Mouse (Mus musculus) limb, embryonic 15.5 days (tissue): ENCODE results near the gene Card6. TPM values are rescaled to one million over a fixed set of nuclear protein-coding genes. Genes with fewer than 3 reads are reported as not detected.
"Not testable (repeated sequence)": the region's sequence is repeated elsewhere in the genome, so short reads cannot be mapped to it uniquely, and the experiment has no call there.

Experiments used
- ATAC-seq: fragments of 200-750 bp; cut with Nextera tagmentation; 2 replicates; pipeline ENCODE4 v1.8.0; 2017; ENCODE audit warnings: low read depth, moderate TSS enrichment; ENCODE audit not compliant: insufficient number of reproducible peaks, low FRiP score, low TSS enrichment
- H3K27ac ChIP-seq: fragments of 300-500 bp; sonication (generic); 2 replicates; pipeline ENCODE4 v1.5.1; 2015; ENCODE audit warnings: moderate library complexity, mild to moderate bottlenecking, inconsistent platforms
- H3K27me3 ChIP-seq: fragments of 300-500 bp; sonication (generic); 2 replicates; pipeline ENCODE4 v1.6.1; 2015; ENCODE audit warnings: inconsistent platforms
- H3K36me3 ChIP-seq: fragments of 300-500 bp; sonication (generic); 2 replicates; pipeline ENCODE4 v1.6.1; 2015; ENCODE audit warnings: inconsistent platforms
- H3K4me1 ChIP-seq: fragments of 300-500 bp; sonication (generic); 2 replicates; pipeline ENCODE4 v1.6.1; 2015; ENCODE audit warnings: inconsistent platforms
- H3K4me2 ChIP-seq: fragments of 300-500 bp; sonication (generic); 2 replicates; pipeline ENCODE4 v1.6.1; 2015; ENCODE audit warnings: mild to moderate bottlenecking, inconsistent platforms
- H3K4me3 ChIP-seq: fragments of 300-500 bp; sonication (generic); 2 replicates; pipeline ENCODE4 v1.5.1; 2015; ENCODE audit warnings: mild to moderate bottlenecking, inconsistent platforms
- H3K9ac ChIP-seq: fragments of 300-500 bp; sonication (generic); 2 replicates; pipeline ENCODE4 v1.6.1; 2015; ENCODE audit warnings: inconsistent platforms
- H3K9me3 ChIP-seq: fragments of 300-500 bp; sonication (generic); 2 replicates; pipeline ENCODE4 v1.6.1; 2016; ENCODE audit warnings: inconsistent platforms
- WGBS: fragments of 180-500 bp; shearing (Covaris S2); methylation state at CpG from one replicate; pipeline ENCODE4 v1.1.7; 2015; 5-methylcytosine and 5-hydroxymethylcytosine counted together
- polyA plus RNA-seq: library from polyadenylated mRNA; unstranded; fragments of >200 nt; fragmentation: Nextera tagmentation; extraction: Ambion mirVana; gene quantifications from 2 replicates; pipeline ENCODE4 v1.2.1, GENCODE M21; 2015

Card6 gene
- polyA plus RNA-seq, 1 experiment from 2014 or later = 1.4 TPM

DNA sequence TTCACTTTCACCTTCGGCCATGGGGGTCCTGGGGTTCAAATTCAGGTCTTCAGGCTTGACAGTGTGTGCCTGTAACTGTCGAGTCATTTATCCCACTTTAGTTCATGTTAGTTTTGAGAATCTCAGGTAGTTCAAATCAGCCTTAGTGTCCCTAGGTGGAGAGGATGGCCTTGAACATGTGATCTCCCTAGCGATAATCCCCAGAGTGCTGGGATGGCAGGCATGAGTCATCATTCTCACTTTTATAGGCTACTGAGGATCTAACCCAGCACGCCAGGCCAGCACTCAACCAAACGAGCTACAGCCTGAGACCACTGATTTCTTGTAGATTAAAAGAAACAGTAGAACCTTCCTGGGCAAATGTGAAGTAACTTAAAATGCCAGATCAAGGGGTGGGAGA lies 33.7 kb upstream of the Card6 start:
- Histone ChIP-seq H3K27me3 (no peaks in the 10 kb centered on the region), H3K9ac (no peak overlapping the region), H3K9me3 (no peaks in the 10 kb centered on the region), H3K27ac (no peak overlapping the region), H3K36me3 (no peaks in the 10 kb centered on the region), H3K4me2 (no peak overlapping the region), H3K4me3 (no peak overlapping the region), H3K4me1 (peaks cover 8% of the 10 kb centered on the region)
- 55% methylated on average over 5 of the region's 5 CpGs for WGBS
- no peak for ATAC-seq

DNA sequence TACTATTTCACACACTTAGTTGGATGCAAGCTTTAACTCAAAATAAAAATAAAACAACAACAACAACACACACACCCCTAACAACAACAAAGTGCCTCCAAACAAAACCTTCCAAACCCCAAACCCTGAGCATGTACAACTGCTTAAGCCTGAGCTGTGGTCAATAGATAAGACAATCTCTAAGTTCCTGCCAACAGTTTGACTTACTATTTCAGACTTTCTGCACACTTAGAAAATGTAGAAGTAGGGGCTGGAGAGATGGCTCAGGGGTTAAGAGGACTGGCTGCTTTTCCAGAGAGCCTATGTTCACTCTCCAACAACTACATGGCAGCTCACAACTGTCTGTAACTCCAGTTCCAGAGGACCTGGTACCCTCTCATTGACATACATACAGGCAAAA lies 32.0 kb upstream of the Card6 start:
- Histone ChIP-seq H3K36me3 (no peaks in the 10 kb centered on the region), H3K27ac (no peak overlapping the region), H3K9me3 (no peaks in the 10 kb centered on the region), H3K27me3 (no peaks in the 10 kb centered on the region), H3K4me2 (no peak overlapping the region), H3K4me1 (peaks cover 5% of the 10 kb centered on the region), H3K4me3 (no peak overlapping the region), H3K9ac (no peak overlapping the region)
- ATAC-seq = no peak

DNA sequence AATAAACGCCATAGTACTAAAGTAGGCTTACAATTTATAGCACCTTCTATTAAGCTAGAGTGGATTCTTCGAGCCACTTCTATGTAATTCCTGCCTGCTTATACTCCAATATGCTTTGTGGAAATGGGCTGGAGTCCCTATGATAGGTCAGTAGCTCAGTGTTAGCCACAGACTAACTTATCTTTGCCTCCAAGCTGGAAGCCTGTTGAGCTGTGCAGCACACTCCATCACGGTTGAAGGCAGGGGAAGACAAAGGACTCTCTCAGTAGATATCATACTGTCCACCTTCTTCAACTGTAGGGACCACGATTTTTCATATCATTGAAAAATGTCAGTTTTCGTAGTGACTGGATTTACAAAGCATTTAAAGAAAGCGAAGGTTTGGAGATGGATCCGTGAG lies 31.5 kb upstream of the Card6 start:
- H3K9ac ChIP-seq = no peak overlapping the region
- H3K9me3 ChIP-seq = no peaks in the 10 kb centered on the region
- H3K4me2 ChIP-seq = no peak overlapping the region
- WGBS = 81% methylated on average over 7 of the region's 7 CpGs
- H3K27me3 ChIP-seq = no peaks in the 10 kb centered on the region
- no peak for ATAC-seq
- H3K27ac ChIP-seq = no peak overlapping the region
- peaks cover under 1% of the 10 kb centered on the region for H3K4me1 ChIP-seq
- H3K36me3 ChIP-seq = no peaks in the 10 kb centered on the region
- no peak overlapping the region for H3K4me3 ChIP-seq

DNA sequence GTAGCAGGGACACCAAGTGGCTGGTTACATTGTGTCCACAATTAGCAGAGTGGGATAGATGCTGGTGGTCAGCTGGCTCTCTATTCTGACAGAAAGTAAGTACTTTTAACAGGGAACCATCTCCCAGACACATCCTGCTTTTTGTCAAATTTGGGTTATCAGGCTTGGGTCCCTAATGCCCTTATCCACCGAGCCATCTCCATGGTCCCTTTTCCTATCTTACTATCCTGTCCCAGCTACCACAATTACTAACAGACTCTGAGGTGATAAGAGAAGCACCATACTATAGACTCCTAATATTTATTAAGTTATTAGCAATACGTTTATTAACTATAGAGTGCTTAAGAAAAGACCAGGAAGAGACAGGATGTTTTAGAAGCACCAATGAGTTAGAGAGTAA lies 31.0 kb upstream of the Card6 start:
- WGBS = 89% methylated on average over 2 of the region's 2 CpGs
- Histone ChIP-seq H3K27me3 (no peaks in the 10 kb centered on the region), H3K27ac (no peak overlapping the region), H3K4me1 (no peaks in the 10 kb centered on the region), H3K4me2 (no peak overlapping the region), H3K9me3 (no peaks in the 10 kb centered on the region), H3K4me3 (no peak overlapping the region), H3K36me3 (no peaks in the 10 kb centered on the region), H3K9ac (no peak overlapping the region)
- no peak for ATAC-seq

DNA sequence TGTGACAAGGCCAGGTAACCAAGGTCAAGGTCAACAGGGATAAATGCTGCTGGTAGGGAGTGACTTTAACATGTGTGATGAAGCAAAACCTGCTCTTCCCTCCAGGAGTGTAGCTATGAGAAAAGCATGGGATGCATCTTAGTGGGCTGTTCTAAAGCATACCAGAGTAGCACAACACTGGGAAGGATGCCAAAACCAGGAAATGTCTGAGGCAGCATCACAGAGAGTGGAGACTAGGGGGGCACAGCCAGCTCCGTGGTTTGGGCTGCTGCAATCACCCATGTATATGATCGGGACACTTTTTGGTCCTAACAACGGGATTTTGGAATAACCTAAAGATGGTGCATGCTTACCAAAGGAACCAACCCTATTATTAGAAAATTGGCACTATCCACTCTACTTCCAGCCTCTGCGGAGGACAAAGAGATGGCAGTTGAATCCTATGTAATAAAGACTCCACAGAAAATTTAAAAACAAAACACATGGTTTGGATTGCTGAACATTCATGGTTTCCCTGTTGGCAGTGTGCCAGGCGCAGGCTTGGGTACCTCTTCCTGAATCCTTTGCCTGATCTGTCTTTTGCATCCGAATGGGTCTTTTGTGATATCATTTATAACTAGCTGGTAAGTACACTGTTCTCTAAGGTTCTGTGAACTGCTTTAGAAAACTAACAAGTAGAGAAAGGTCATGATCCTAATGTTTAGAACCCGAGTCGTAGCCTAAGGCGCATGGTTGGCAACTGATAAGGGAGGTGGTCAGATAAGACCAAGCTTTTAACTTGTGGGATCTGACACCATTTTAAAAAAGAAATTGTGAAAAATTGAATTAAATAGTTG lies 29.9 kb upstream of the Card6 start:
- H3K9me3 ChIP-seq = no peaks in the 10 kb centered on the region
- H3K4me1 ChIP-seq = no peaks in the 10 kb centered on the region
- no peak for ATAC-seq
- H3K36me3 ChIP-seq = no peaks in the 10 kb centered on the region
- no peak overlapping the region for H3K4me2 ChIP-seq
- 63% methylated on average over 9 of the region's 9 CpGs for WGBS
- no peak overlapping the region for H3K27ac ChIP-seq
- H3K27me3 ChIP-seq = no peaks in the 10 kb centered on the region
- H3K9ac ChIP-seq = no peak overlapping the region
- no peak overlapping the region for H3K4me3 ChIP-seq

DNA sequence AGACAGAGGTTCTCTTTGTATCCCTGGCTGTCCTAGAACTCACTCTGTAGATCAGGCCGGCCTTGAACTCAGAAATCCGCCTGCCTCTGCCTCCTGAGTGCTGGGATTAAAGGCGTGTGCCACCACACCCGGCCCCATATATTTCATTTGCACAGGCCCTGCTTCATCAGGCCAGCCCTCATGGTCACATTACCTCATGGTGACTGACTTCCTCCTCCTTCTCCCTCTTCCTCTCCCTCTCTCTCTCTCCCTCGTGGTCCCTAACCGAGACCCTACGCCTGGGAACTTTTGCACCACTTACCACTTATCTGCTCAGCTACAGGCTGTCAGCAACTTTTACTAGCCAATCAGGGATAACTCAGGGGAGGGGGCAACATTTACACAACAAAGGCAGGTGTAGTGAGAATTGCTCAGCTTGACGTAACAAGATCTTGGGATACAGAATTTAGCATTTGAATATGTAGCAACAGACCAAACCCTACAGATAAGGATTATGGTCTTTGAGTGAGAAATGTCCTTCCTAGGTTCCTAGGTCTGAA lies 26.7 kb upstream of the Card6 start:
- Histone ChIP-seq H3K4me2 (no peak overlapping the region), H3K4me1 (no peaks in the 10 kb centered on the region), H3K9ac (no peak overlapping the region), H3K9me3 (no peaks in the 10 kb centered on the region), H3K36me3 (no peaks in the 10 kb centered on the region), H3K27ac (no peak overlapping the region), H3K27me3 (no peaks in the 10 kb centered on the region), H3K4me3 (no peak overlapping the region)
- 70% methylated on average over 8 of the region's 8 CpGs for WGBS
- ATAC-seq = no peak

DNA sequence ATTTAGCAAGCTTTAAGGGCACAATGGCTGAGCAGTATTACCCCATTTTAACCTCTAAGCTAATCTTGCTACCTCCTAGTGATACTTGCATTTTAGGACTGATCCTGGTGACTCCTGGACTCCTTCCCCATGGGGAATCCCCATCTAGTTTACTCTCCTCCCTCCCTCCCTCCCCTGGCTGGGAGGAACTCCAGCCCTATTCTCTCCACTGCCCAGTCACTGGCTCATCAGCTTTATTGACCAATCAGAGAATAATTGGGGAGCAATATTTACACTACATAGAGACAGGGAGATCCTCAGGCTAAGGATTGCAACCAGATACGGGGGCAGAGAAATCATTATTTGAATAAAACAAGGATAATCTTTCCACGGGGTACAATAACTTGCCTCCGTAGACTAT lies 25.8 kb upstream of the Card6 start:
- Histone ChIP-seq H3K27ac (no peak overlapping the region), H3K4me1 (no peaks in the 10 kb centered on the region), H3K4me3 (no peak overlapping the region), H3K36me3 (no peaks in the 10 kb centered on the region), H3K27me3 (no peaks in the 10 kb centered on the region), H3K4me2 (no peak overlapping the region), H3K9ac (no peak overlapping the region), H3K9me3 (no peaks in the 10 kb centered on the region)
- ATAC-seq = no peak
- 84% methylated on average over 3 of the region's 3 CpGs for WGBS

DNA sequence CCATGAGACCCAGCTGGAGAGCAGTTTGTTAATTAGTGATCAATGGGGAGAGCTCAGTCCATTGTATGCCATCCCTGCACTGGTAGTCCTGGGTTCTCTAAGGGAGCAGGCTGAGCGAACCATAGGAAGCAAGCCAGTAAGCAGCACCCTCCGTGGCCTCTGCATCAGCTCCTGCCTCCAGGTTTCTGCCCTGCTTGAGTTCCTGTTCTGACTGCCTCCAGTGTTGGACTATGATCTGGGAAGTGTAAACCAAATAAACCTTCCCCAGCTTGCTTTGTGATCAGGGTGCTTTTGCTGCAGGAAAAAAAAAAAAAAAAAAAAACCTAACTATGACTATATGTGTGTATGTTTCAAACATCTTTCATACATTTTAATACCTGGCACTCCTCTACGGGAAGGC lies 25.0 kb upstream of the Card6 start:
- ATAC-seq = no peak
- 79% methylated on average over 3 of the region's 3 CpGs for WGBS
- Histone ChIP-seq H3K36me3 (no peaks in the 10 kb centered on the region), H3K4me2 (no peak overlapping the region), H3K4me1 (no peaks in the 10 kb centered on the region), H3K9ac (no peak overlapping the region), H3K27me3 (no peaks in the 10 kb centered on the region), H3K4me3 (no peak overlapping the region), H3K9me3 (no peaks in the 10 kb centered on the region), H3K27ac (no peak overlapping the region)

DNA sequence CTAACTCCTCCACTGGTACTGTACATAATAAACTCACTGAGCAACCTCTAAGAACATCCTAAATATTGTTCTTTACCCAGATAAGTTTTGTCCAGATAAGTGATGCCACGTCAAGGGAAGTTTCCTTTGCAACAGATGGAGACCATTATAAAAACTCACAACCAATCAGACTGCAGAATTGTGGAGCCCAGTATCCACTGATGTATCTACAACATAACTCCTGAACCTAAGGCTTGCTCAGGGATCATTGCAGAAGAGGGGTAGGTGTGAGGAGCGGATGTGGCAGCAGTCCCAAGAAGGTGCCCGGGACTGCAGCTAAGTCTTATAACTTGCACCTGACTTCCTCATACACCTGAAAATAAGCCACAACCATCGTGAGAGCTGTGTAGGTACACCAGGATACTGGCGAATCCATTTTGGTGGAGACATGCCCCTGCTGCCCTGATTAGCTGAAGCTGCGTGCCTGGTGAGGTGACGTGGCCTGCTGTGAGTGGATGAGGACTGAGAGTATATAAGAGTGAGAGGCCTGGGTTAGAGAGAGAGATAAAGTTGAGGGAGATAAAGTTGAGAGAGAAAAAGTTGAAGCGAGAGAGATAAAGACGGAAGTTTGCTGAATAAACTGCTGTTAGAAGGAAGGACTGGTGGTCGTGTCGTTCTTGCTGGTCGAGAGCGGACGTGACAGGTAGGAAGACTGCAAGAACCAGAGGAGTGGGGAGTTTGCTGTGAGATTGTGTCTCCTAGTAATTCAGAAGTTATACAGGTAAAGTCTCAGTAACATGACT lies 22.7 kb upstream of the Card6 start:
- ATAC-seq, H3K4me2 ChIP-seq, H3K9ac ChIP-seq, H3K9me3 ChIP-seq, H3K4me1 ChIP-seq, H3K36me3 ChIP-seq, H3K27me3 ChIP-seq, H3K27ac ChIP-seq, H3K4me3 ChIP-seq: not testable (repeated sequence)
- WGBS = 88% methylated on average over 14 of the region's 14 CpGs

DNA sequence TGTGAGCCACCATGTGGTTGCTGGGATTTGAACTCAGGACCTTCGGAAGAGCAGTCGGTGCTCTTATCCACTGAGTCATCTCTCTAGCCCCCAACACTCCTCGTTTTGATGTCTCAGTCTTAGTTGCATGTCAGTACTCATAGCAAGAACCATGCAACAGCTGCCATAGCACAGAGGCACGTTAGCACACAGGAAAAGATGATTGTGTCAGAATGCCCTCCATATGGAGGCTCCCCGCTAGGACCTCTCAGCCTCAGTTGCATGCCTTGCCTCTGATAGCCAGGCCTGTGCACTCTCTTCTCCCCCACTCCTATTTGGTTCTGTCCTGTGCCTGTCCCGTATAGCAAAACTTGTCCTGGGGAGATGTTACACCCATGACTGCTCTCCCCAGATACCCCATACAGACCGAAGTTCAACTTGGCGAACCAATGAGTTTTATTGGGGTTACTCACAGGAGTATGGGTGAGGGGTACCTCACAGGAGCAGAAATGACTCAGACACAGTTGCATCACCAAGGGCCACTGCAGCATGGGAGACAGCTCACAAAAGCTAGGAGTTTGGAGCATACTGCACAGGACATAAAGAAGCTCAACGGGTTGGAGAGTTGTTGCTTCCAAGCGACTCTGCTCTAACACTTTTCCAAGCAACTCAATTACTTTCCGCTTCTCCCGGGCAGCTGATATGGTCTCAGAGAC lies 20.9 kb upstream of the Card6 start:
- Histone ChIP-seq H3K27ac (no peak overlapping the region), H3K27me3 (no peaks in the 10 kb centered on the region), H3K36me3 (peaks cover 7% of the 10 kb centered on the region; the same call in 1 of the 2 replicates), H3K4me3 (no peak overlapping the region), H3K4me2 (no peak overlapping the region), H3K9ac (no peak overlapping the region), H3K9me3 (no peaks in the 10 kb centered on the region), H3K4me1 (no peaks in the 10 kb centered on the region)
- no peak for ATAC-seq
- WGBS = 84% methylated on average over 12 of the region's 12 CpGs

DNA sequence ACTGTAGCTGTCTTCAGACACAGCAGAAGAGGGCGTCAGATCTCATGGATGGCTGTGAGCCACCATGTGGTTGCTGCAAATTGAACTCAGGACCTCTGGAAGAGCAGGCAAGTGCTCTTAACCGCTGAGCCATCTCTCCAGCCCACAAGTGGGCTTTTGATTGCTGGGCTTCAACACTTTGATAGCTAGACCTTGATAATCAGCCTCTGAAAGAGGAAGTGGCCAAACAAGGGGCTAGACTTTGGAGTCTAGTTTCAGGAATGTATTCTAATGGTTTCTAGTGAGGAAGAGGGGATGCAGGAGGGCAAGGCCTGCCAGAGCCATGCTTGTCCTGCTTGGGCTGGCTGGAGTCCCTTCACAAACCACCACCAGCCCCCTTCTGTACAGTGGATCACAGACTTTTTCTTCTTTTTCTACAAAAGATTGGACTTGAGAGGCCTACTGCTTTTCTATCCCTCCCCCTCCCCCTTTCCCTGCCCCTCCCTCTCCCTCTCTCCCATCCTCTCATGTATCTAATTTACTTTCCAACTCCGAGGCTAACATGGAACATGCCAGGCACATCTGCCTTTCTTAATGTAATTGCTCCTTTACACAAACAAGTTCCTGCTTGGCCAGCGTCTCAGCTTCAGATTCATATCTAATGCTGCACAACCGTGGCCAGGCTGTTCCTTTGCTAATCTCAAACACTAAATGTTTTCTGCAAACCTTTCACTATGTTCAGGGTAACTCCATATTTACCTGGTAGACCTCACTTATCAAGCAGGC lies 20.0 kb upstream of the Card6 start:
- no peak overlapping the region for H3K4me3 ChIP-seq
- no peaks in the 10 kb centered on the region for H3K9me3 ChIP-seq
- H3K9ac ChIP-seq = no peak overlapping the region
- H3K4me2 ChIP-seq = no peak overlapping the region
- no peak overlapping the region for H3K27ac ChIP-seq
- H3K27me3 ChIP-seq = no peaks in the 10 kb centered on the region
- no peak for ATAC-seq
- WGBS = 50% methylated on average over 5 of the region's 5 CpGs
- peaks cover 9% of the 10 kb centered on the region; the same call in 1 of the 2 replicates for H3K36me3 ChIP-seq
- no peaks in the 10 kb centered on the region for H3K4me1 ChIP-seq
